Mouse (Mus musculus) heart, embryonic 14.5 days (tissue): Measurements from ENCODE around the gene Apoc4. TPM values are rescaled to one million over a fixed set of nuclear protein-coding genes. Genes with fewer than 3 reads are reported as not detected.

Experiments used
- ATAC-seq: fragments of 200-750 bp; cut with Nextera tagmentation; 2 replicates; pipeline ENCODE4 v1.8.0; 2017; ENCODE audit warnings: low read depth, moderate TSS enrichment; ENCODE audit not compliant: insufficient number of reproducible peaks, insufficient read depth, low FRiP score
- H3K27ac ChIP-seq, 2 experiments: fragments of 200-500 bp in 1 of 2; fragments of 300-500 bp in 1 of 2; sonication (generic) in 1 of 2; replicated peaks in 1 of 2; 2 replicates each; pipeline ENCODE4 v1.5.1; 2012 to 2014; ENCODE audit warnings: low read depth in 2 of 2, low read length in 2 of 2, control low read depth in 1 of 2, mild to moderate bottlenecking in 1 of 2, mixed read lengths in 1 of 2; ENCODE audit not compliant: control insufficient read depth in 1 of 2, insufficient read depth in 1 of 2
- H3K27me3 ChIP-seq: fragments of 300-500 bp; sonication (generic); 2 replicates; pipeline ENCODE4 v1.6.1; 2014; ENCODE audit warnings: mild to moderate bottlenecking, low read length, control low read depth; ENCODE audit not compliant: control insufficient read depth, insufficient read depth
- H3K36me3 ChIP-seq: fragments of 300-500 bp; sonication (generic); 2 replicates; pipeline ENCODE4 v1.6.1; 2014; ENCODE audit warnings: mild to moderate bottlenecking, control low read depth, low read length, mixed read lengths; ENCODE audit not compliant: control insufficient read depth, insufficient read depth
- H3K4me1 ChIP-seq, 2 experiments: fragments of 200-500 bp in 1 of 2; fragments of 300-500 bp in 1 of 2; sonication (generic) in 1 of 2; 2 replicates each; pipeline ENCODE4 v1.6.1; 2012 to 2014; ENCODE audit warnings: low read length in 2 of 2, control low read depth in 1 of 2, mixed read lengths in 1 of 2; ENCODE audit not compliant: control insufficient read depth in 2 of 2, insufficient read depth in 2 of 2
- H3K4me2 ChIP-seq: fragments of 300-500 bp; sonication (generic); 2 replicates; pipeline ENCODE4 v1.6.1; 2014; ENCODE audit warnings: mild to moderate bottlenecking, low read length
- H3K4me3 ChIP-seq, 2 experiments: fragments of 200-500 bp in 1 of 2; fragments of 300-500 bp in 1 of 2; sonication (generic) in 1 of 2; 2 replicates each; pipeline ENCODE4 v1.5.1; 2012 to 2014; ENCODE audit warnings: low read length in 2 of 2, mild to moderate bottlenecking in 2 of 2, control low read depth in 1 of 2, low read depth in 1 of 2, moderate library complexity in 1 of 2; ENCODE audit not compliant: control insufficient read depth in 1 of 2, insufficient read depth in 1 of 2
- H3K9ac ChIP-seq: fragments of 300-500 bp; sonication (generic); 2 replicates; pipeline ENCODE4 v1.6.1; 2014; ENCODE audit warnings: mild to moderate bottlenecking, low read length
- H3K9me3 ChIP-seq: fragments of 300-500 bp; sonication (generic); 2 replicates; pipeline ENCODE4 v1.6.1; 2016; ENCODE audit warnings: low read length, control low read depth; ENCODE audit not compliant: control insufficient read depth
- WGBS: fragments of 180-500 bp; shearing (Covaris S2); extraction: QIAGEN DNeasy Blood & Tissue Kit; methylation state at CpG from one replicate; pipeline ENCODE4 v1.1.7; 2014; 5-methylcytosine and 5-hydroxymethylcytosine counted together
- polyA plus RNA-seq: library from polyadenylated mRNA; unstranded; fragments of >200 nt; fragmentation: Nextera tagmentation; extraction: Ambion mirVana; gene quantifications from 2 replicates; pipeline ENCODE4 v1.2.1, GENCODE M21; 2014

Gene Apoc4
- polyA plus RNA-seq, 1 experiment from 2014 or later, result 0.31 TPM

- H3K27ac ChIP-seq, result no peak overlapping the region
- no peak for ATAC-seq
- no peak overlapping the region for H3K9ac ChIP-seq
- H3K27me3 ChIP-seq, result no peaks in the 10 kb centered on the region
- H3K9me3 ChIP-seq, result no peaks in the 10 kb centered on the region
- 76% methylated on average over 10 of the region's 10 CpGs for WGBS
- no peak overlapping the region for H3K4me2 ChIP-seq
- no peaks in the 10 kb centered on the region; a peak in 1 of 4 replicates for H3K4me1 ChIP-seq
- no peak overlapping the region for H3K4me3 ChIP-seq
- no peaks in the 10 kb centered on the region for H3K36me3 ChIP-seq
Observed at GRCm38 (mm10) chr7:19675824-19676223, 5.5 kb downstream of the Apoc4 start.

DNA sequence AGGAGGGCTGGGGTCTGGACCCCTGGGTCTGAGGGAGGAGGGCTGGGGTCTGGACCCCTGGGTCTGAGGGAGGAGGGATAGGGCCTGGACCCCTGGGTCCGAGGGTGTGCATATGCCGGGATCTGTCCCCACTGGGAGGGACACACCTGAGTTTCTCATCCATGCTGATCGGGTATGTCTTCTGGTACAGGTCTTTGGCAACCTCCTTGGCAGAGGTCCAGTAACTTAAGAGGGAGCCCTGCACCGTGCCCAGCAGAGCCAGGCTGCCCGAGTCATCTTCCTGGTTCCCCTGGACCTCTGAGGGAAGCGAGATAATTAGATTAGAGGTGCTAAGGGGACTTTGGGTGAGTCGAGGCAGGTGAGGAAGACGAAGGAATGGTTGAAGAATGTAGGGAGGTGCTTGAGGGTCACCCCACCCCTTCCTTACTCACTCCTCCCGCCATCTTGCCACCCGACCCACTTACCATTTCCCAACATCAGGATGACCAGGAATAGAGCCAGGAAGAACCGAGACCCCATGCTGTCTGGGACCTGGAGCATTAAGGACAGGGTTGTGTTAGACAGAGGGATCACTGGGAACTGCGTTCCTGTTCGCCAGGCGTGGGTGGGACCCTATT, 8.1 kb downstream of the Apoc4 start:
- Histone ChIP-seq H3K4me2 (no peak overlapping the region), H3K36me3 (no peaks in the 10 kb centered on the region), H3K9me3 (no peaks in the 10 kb centered on the region), H3K27me3 (no peaks in the 10 kb centered on the region), H3K4me3 (no peak overlapping the region), H3K9ac (no peak overlapping the region), H3K27ac (no peak overlapping the region), H3K4me1 (peaks cover 4% of the 10 kb centered on the region in 2 experiments; a peak in 3 of 4 replicates)
- no peak for ATAC-seq
- 52% methylated on average over 14 of the region's 14 CpGs for WGBS

DNA sequence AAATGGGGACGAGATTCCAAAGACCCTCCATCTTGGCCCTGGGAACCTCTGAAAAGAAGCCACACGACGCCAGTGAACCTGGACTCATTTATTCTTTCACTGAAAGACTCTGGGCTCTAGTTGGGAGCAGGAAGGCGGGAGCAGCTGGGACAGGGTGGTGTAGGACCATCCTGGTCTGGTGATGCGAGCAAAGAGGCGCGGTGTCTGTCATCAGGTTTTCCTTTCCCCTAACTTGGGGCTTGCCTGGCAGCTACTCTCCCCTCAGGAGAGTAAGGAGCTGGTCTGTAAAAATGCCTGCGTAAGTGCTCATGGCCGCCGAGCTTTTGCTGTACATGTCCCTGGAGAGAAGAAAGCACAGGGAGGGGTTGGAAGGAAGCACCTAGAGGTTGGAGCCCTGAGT, 9.8 kb downstream of the Apoc4 start:
- WGBS, result 62% methylated on average over 10 of the region's 10 CpGs
- Histone ChIP-seq H3K4me3 (no peak overlapping the region), H3K9me3 (no peaks in the 10 kb centered on the region), H3K4me2 (no peak overlapping the region), H3K4me1 (peaks cover 4% of the 10 kb centered on the region in 2 experiments; a peak in 3 of 4 replicates), H3K27me3 (no peaks in the 10 kb centered on the region), H3K9ac (no peak overlapping the region), H3K36me3 (no peaks in the 10 kb centered on the region), H3K27ac (no peak overlapping the region)
- ATAC-seq, result no peak

GRCm38 (mm10) chr7:19668947-19669721, 12.1 kb downstream of the Apoc4 start:
- peak; percentile 72 for ATAC-seq
- peak overlapping the region; percentile 39 for H3K4me2 ChIP-seq
- 4% methylated on average over 10 of the region's 10 CpGs for WGBS

DNA sequence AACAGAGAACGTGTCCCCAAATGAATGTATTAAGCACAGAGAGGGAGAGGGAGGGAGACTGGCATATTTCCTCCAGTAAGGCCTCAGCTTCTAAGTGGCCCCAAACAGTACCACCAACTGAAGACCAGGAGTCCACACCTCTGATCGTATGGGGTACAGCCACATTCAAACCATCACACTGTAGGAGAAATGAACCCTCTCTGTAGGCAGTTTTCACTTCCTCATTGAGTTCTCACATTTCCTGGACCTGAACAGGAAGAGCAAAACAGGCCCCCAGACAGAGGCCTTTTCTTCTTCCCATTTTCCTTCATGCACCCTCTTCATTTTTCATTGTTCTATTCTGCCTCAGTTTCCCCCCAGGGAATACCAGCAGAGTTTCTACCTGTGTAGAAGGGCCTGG, 13.8 kb downstream of the Apoc4 start:
- peaks cover 4% of the 10 kb centered on the region; the same call in 1 of the 2 replicates for H3K36me3 ChIP-seq
- H3K4me3 ChIP-seq, result no peak overlapping the region
- no peak overlapping the region for H3K4me2 ChIP-seq
- H3K27me3 ChIP-seq, result no peaks in the 10 kb centered on the region
- no peaks in the 10 kb centered on the region for H3K9me3 ChIP-seq
- 83% methylated on average over 2 of the region's 2 CpGs for WGBS
- H3K27ac ChIP-seq, result no peak overlapping the region
- no peak overlapping the region for H3K9ac ChIP-seq
- peaks cover 15 to 25% of the 10 kb centered on the region in 2 experiments for H3K4me1 ChIP-seq
- ATAC-seq, result no peak

More at GRCm38 (mm10) chr7:19668947-19669721, 12.1 kb downstream of the Apoc4 start:
- H3K9me3 ChIP-seq, result no peaks in the 10 kb centered on the region
- no peaks in the 10 kb centered on the region for H3K36me3 ChIP-seq
- H3K4me1 ChIP-seq, result peaks cover 4 to 9% of the 10 kb centered on the region in 2 experiments
- no peaks in the 10 kb centered on the region for H3K27me3 ChIP-seq
- peak overlapping the region; percentile 53 for H3K9ac ChIP-seq
- H3K27ac ChIP-seq, result peak overlapping the region in 1 of 2 experiments; percentile 58; a peak in 2 of 4 replicates
- H3K4me3 ChIP-seq, result no peak overlapping the region

GRCm38 (mm10) chr7:19666750-19667149, 14.5 kb downstream of the Apoc4 start:
- Histone ChIP-seq H3K4me3 (no peak overlapping the region), H3K9me3 (no peaks in the 10 kb centered on the region), H3K36me3 (peaks cover 10% of the 10 kb centered on the region), H3K4me2 (no peak overlapping the region), H3K9ac (no peak overlapping the region), H3K4me1 (peaks cover 15 to 32% of the 10 kb centered on the region in 2 experiments), H3K27me3 (no peaks in the 10 kb centered on the region), H3K27ac (no peak overlapping the region)
- WGBS, result 55% methylated on average over 3 of the region's 3 CpGs
- ATAC-seq, result no peak

DNA sequence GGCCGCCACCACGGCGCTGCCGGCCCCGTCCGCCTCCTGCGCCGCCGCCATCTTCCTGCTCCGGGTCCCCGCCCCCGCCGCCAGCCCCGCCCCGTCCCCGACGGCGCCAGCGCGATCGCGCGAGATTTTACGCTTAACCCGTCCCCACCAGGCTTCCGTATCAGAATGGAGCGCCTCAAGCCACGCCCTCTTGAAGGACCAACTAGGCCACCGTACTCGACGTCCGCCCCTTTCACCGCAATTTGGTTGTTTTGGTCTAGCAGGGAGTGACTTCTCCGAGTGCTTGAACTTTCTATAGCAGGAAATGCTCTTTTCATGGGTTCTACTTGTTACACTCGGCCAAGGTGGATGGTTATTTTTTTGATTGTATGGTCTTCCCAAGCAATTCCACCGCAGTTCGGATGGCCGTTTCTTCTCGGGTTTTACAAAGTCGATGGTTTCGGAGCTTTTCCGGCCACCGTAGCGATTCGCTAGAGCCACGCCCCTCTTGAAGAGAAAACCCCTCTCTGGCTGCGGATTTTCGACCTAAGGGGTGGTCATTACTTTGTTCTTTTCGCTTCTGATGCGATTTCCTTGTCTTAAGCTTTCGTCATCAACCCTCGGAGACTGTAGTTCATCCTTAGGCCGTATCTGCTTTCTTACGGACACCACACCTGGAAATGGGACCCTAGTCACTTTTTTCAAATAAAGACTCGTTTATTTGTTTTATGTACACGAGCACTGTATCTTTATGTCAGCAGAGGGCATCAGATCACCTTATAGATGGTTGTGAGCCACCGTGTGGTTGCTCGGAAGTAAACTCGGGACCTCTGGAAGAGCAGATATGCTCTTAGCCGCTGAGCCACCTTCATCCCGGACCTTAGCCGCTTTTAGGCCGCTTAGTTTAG, 16.1 kb downstream of the Apoc4 start, which contains the start of gene Clptm1:
Gene Clptm1, minus strand, starts transcription at position 79 of the 887 bp plus-strand sequence.
- peak within 1 kb of the TSS; percentile 75 to 100 for H3K4me3 ChIP-seq
- peaks cover 15 to 32% of the 10 kb centered on the region in 2 experiments for H3K4me1 ChIP-seq
- H3K4me2 ChIP-seq, result peak within 1 kb of the TSS; percentile 91
- peak within 1 kb of the TSS; percentile 100 for H3K9ac ChIP-seq
- no peaks in the 10 kb centered on the region for H3K27me3 ChIP-seq
- WGBS, result 1% methylated on average over 60 of the region's 63 CpGs
- no peaks in the 10 kb centered on the region for H3K9me3 ChIP-seq
- H3K27ac ChIP-seq, result peak within 1 kb of the TSS; percentile 89 to 93
- ATAC-seq, result peak; percentile 78
- peaks cover 15% of the 10 kb centered on the region for H3K36me3 ChIP-seq
